Mouse (Mus musculus) ovary, adult 18-20 months (tissue): ENCODE data around the gene Tnc.

Source experiments
- DNase-seq: peaks from one replicate; pipeline ENCODE4 v3.0.0; 2022; ENCODE audit warnings: low spot score, mixed read lengths

The Tnc gene

GRCm38 (mm10) chr4:64046831-64047493 is at the start of gene Tnc:
Tnc (minus strand) TSS chr4:64047015.
- peak; percentile 31 for DNase-seq

- DNase-seq = no peak
Observed at GRCm38 (mm10) chr4:64094221-64094620, 47.4 kb upstream of the Tnc start.

GRCm38 (mm10) chr4:64092857-64093256 is 46.0 kb upstream of the Tnc start:
- no peak for DNase-seq

- DNase-seq = no peak
Observed at GRCm38 (mm10) chr4:64089378-64089777, 42.6 kb upstream of the Tnc start.

DNA sequence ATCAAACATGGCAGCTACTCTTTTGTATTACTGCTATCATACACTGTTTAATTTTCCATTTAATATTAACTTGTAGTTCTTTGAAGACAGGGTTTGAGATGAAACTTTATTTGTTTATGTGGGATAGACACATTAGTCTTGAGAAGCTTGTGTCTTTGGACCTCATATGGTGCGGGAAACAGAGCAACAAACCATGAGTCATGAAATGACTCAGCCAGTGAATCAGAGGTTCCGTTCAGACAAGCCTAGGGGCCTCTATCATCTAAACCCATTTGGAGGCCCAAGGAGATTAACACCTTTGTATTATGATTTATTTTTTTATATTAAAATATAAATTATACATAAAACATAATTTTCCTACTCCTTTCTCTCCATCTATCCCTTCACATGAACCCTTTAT is 40.9 kb upstream of the Tnc start:
- no peak for DNase-seq

- no peak for DNase-seq
Observed at GRCm38 (mm10) chr4:64085993-64086567, 39.3 kb upstream of the Tnc start.

GRCm38 (mm10) chr4:64083858-64084257 is 37.0 kb upstream of the Tnc start:
- DNase-seq = no peak

- DNase-seq = no peak
Observed at GRCm38 (mm10) chr4:64078029-64078619, 31.3 kb upstream of the Tnc start.

GRCm38 (mm10) chr4:64076349-64077025 is 29.7 kb upstream of the Tnc start:
- peak; percentile 3 for DNase-seq

DNA sequence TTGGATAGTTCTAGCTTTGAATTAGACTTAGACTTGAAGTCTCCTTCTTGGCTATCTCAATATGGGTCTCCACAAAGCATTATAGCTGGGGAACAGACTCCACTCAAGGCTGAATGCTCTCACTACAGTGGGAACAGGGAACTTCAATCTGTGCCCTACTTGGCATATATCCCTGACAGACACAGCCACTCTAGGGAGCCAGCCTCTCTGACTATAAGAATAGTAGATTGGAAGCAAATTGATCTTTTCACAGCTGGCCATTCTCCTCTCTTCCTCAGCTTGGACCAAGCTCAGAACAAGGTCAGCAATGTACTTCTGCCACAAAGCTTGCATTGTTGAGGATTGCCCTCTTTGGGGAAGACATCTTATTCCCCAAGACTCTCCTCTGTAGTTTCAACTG is 27.9 kb upstream of the Tnc start:
- no peak for DNase-seq

GRCm38 (mm10) chr4:64067394-64067793 is 20.6 kb upstream of the Tnc start:
- DNase-seq = no peak

DNA sequence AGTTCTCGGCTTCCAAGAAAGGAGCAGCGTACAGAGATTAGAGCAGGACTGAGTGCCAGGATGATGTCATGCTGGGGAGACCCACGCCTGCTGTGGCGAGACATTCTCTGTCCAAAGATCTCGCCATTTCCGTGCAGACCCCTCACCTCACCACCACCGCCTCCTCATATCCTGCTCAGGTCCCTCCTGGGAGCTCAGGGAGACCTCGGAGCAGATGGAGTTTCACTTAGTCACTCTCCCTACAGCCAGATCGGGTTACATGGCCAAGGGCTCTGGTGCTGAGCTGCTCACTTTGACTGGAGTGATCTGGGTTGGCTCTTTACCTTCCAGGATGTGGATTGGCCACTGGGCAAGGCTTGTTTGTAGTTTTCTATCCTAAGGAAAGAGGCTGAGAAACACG is 18.5 kb upstream of the Tnc start:
- no peak for DNase-seq

- DNase-seq = no peak
Observed at GRCm38 (mm10) chr4:64058856-64059231, 12.0 kb upstream of the Tnc start.

GRCm38 (mm10) chr4:64058048-64058855 is 11.4 kb upstream of the Tnc start:
- no peak for DNase-seq

- no peak for DNase-seq
Observed at GRCm38 (mm10) chr4:64048177-64048576, 1.4 kb upstream of the Tnc start.

- no peak for DNase-seq
Observed at GRCm38 (mm10) chr4:64043893-64044292, 2.9 kb downstream of the Tnc start.

GRCm38 (mm10) chr4:64043371-64043770 is 3.4 kb downstream of the Tnc start:
- no peak for DNase-seq

GRCm38 (mm10) chr4:64039091-64039490 is 7.7 kb downstream of the Tnc start:
- no peak for DNase-seq

GRCm38 (mm10) chr4:64037513-64037912 is 9.3 kb downstream of the Tnc start:
- no peak for DNase-seq

- DNase-seq = no peak
Observed at GRCm38 (mm10) chr4:64034724-64035123, 12.1 kb downstream of the Tnc start.

DNA sequence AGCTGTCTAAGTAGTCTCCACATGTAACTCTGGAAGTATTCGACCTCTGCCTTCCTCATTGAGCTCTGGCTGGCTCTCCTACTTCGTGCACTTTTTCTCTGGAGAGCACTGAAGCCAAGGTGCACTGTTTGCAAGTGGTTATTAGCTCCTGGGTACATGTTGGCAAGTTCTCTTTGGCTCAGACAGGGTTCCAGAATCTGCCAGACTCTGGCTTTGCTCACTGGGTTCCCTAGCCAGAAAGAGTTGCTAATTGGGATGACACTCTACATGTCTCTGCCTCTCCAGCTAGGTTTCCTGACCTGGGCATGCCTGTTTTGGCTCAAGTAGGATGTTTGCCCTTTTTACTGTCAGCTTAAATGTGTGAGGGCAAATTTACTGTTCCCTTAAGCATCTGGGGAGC is 13.6 kb downstream of the Tnc start:
- no peak for DNase-seq

DNA sequence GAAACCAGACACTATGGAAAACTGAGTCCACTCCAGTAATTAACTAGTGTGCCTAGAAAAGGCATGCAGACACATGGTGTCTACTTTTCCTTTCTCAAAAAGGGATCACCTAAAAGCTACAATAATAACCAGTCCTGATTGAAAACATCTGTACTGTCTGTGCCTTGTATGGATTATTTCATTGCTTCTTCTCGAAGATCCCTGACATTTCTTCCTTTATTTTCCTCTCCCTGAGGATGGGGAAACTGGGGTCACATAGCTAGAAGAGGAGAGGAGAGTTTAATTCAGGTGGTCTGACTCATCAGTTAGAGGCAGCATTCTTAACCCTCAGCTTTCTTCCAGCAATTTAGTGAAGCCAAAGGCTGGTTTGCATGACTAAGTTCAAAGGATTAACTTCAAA is 17.3 kb downstream of the Tnc start:
- no peak for DNase-seq
